Mouse (Mus musculus): Measurements from ENCODE around the gene Faim. TPM values are rescaled to one million over a fixed set of nuclear protein-coding genes. Genes with fewer than 3 reads are reported as not detected.
A peak's percentile ranks its signal among the peaks of the same experiment; 100 is the strongest.

Faim gene
- polyA plus RNA-seq, 1 experiment, result 4.5 TPM

DNA sequence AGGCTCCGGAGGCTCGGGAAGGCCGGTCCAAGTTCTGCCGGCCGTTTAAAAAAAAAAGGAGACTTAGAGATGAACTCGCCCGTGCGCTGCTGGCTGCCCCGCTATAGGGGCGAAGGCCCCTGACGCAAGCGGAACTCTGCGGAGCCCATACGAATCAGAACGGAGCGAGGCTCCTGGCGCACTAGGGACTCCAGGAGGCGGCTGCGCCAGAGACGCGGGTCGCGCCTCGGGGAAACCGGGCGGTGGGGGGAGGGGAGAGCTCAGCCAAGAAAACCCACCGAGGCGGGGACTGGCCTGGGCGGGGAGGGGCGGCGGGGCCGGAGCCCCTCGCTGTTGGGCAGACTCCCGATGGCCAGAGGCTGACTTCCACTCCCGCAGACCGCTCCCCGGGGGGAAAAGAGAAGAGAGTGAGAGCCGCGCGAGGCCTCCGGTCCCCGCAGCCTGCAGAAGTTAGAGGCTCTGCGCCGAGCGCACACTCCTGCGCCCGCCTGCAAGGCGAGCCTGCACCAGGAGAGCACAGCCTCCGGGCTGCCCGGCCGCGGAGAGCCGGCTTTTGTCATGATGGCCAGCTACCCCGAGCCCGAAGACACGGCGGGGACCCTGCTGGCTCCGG is 31.0 kb upstream of the Faim start, which contains the start of gene Foxl2:
Foxl2 (plus strand) TSS at position 186 of the 613 bp plus-strand sequence.
- 1% methylated on average over 58 of the region's 58 CpGs for WGBS
- H3K36me3 ChIP-seq (ENCODE audit: control insufficient read depth, insufficient read depth, low read length), result no peaks in the 10 kb centered on the region
- H3K27me3 ChIP-seq (replicated peaks; ENCODE audit: control insufficient read depth, insufficient read depth, low read length), result peaks cover 24% of the 10 kb centered on the region
- no peak for TF ChIP-seq CTCF (conservative IDR thresholded peaks at IDR 0.05; ENCODE audit: insufficient read depth, insufficient read length, low read depth, low read length)
- TF ChIP-seq POLR2A (IDR thresholded peaks at IDR 0.05; ENCODE audit: low read depth, low read length), result no peak
- no peaks in the 10 kb centered on the region for H3K4me1 ChIP-seq (ENCODE audit: control insufficient read depth, insufficient read depth, low read length)
- H3K4me3 ChIP-seq (ENCODE audit: insufficient read depth, low read depth, low read length), result peak within 1 kb of the TSS; percentile 16
- DNase-seq, result no peak
- H3K27ac ChIP-seq (ENCODE audit: insufficient read depth, low read depth, low read length), result no peak within 1 kb of the TSS

DNA sequence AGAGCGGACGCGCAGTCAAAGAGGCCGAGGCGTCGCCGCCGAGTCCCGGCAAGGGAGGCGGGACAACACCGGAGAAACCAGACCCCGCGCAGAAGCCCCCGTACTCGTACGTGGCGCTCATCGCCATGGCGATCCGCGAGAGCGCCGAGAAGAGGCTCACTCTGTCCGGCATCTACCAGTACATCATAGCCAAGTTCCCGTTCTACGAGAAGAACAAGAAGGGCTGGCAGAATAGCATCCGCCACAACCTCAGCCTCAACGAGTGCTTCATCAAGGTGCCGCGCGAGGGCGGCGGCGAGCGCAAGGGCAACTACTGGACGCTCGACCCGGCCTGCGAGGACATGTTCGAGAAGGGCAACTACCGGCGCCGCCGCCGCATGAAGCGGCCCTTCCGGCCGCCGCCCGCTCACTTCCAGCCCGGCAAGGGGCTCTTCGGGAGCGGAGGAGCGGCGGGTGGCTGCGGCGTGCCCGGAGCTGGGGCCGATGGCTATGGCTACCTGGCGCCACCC is 30.4 kb upstream of the Faim start:
- peaks cover 24% of the 10 kb centered on the region for H3K27me3 ChIP-seq (replicated peaks; ENCODE audit: control insufficient read depth, insufficient read depth, low read length)
- no peaks in the 10 kb centered on the region for H3K36me3 ChIP-seq (ENCODE audit: control insufficient read depth, insufficient read depth, low read length)
- H3K27ac ChIP-seq (ENCODE audit: insufficient read depth, low read depth, low read length), result no peak overlapping the region
- H3K4me1 ChIP-seq (ENCODE audit: control insufficient read depth, insufficient read depth, low read length), result no peaks in the 10 kb centered on the region
- TF ChIP-seq POLR2A (IDR thresholded peaks at IDR 0.05; ENCODE audit: low read depth, low read length) (no peak), CTCF (conservative IDR thresholded peaks at IDR 0.05; ENCODE audit: insufficient read depth, insufficient read length, low read depth, low read length) (0 out of 2 replicates have a peak, but pooled peaks have one; percentile 22)
- peak; percentile 60 for DNase-seq
- peak overlapping the region; percentile 16; the same call in 1 of the 2 replicates for H3K4me3 ChIP-seq (ENCODE audit: insufficient read depth, low read depth, low read length)
- 2% methylated on average over 60 of the region's 60 CpGs for WGBS

DNA sequence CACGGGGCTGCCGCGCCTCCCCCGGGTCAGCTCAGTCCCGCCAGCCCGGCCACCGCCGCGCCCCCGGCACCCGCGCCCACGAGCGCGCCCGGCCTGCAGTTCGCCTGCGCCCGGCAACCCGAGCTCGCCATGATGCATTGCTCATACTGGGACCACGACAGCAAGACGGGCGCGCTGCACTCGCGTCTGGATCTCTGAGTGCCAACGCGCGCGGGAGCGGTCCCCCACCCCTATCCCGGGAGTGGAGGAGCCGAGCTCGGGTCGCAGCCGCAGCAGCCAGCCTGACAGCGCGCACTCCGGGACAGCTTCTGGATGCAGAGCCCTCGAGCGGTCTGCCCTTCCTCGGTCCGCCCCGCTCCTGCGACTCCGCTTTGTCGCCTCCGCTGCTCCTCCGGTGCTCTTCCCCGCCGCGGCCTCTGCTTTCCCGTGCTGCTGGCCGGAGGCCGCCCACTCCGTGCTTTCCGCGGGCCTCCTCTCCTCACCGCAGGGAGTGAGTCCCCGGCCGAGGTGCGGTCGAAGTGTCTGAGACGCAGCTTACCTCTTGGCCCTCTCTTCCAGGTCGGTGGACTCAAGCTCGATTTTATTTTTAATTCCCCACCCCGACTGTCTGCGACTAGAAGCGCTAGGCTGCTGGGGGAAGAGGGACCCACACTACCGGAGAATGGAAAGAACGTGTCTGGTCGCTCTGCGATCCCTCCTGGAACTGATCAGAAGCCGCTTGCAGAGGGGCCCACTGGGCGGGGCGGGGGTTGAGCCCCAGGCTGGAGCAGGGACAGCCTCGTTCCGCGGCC is 29.4 kb upstream of the Faim start:
- H3K4me1 ChIP-seq (ENCODE audit: control insufficient read depth, insufficient read depth, low read length), result no peaks in the 10 kb centered on the region
- DNase-seq, result no peak
- peaks cover 26% of the 10 kb centered on the region for H3K27me3 ChIP-seq (replicated peaks; ENCODE audit: control insufficient read depth, insufficient read depth, low read length)
- no peak overlapping the region for H3K27ac ChIP-seq (ENCODE audit: insufficient read depth, low read depth, low read length)
- WGBS, result 2% methylated on average over 79 of the region's 80 CpGs
- TF ChIP-seq CTCF (conservative IDR thresholded peaks at IDR 0.05; ENCODE audit: insufficient read depth, insufficient read length, low read depth, low read length), result no peak
- no peak for TF ChIP-seq POLR2A (IDR thresholded peaks at IDR 0.05; ENCODE audit: low read depth, low read length)
- H3K36me3 ChIP-seq (ENCODE audit: control insufficient read depth, insufficient read depth, low read length), result no peaks in the 10 kb centered on the region
- peak overlapping the region; percentile 11; the same call in 1 of the 2 replicates for H3K4me3 ChIP-seq (ENCODE audit: insufficient read depth, low read depth, low read length)

DNA sequence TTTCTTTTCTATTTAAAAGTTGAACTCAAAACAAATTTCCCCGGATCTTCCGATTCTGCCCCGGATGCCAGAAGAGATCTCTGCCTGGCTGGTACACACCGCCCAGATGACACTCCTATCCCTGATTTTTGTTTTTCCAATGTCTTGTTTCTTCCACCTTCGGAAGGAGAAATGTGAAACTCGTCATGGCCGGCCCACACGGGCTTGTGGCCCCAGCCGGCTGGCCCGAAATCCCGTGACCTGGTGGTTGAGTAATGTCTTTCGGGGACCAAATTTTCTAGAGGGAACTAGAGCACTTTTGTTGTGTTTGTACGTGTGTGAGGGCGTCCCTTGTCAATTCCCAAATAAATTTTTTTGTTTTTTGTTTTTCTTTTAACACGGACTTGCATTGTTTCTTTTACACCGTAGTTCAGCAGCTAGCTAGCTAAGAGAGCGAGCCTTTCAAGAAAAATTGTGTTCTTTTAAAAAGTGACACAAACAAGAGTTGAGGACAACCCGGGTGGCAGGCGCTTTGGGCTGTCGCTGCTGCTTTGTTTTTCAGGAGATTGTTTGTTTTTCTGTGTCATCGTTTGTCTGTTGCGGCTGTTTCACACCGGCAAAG is 28.3 kb upstream of the Faim start:
- Histone ChIP-seq H3K4me3 (ENCODE audit: insufficient read depth, low read depth, low read length) (no peak overlapping the region), H3K27ac (ENCODE audit: insufficient read depth, low read depth, low read length) (no peak overlapping the region), H3K36me3 (ENCODE audit: control insufficient read depth, insufficient read depth, low read length) (no peaks in the 10 kb centered on the region), H3K27me3 (replicated peaks; ENCODE audit: control insufficient read depth, insufficient read depth, low read length) (peaks cover 28% of the 10 kb centered on the region), H3K4me1 (ENCODE audit: control insufficient read depth, insufficient read depth, low read length) (no peaks in the 10 kb centered on the region)
- no peak for DNase-seq
- WGBS, result 6% methylated on average over 23 of the region's 23 CpGs
- TF ChIP-seq POLR2A (IDR thresholded peaks at IDR 0.05; ENCODE audit: low read depth, low read length) (no peak), CTCF (conservative IDR thresholded peaks at IDR 0.05; ENCODE audit: insufficient read depth, insufficient read length, low read depth, low read length) (no peak)

DNA sequence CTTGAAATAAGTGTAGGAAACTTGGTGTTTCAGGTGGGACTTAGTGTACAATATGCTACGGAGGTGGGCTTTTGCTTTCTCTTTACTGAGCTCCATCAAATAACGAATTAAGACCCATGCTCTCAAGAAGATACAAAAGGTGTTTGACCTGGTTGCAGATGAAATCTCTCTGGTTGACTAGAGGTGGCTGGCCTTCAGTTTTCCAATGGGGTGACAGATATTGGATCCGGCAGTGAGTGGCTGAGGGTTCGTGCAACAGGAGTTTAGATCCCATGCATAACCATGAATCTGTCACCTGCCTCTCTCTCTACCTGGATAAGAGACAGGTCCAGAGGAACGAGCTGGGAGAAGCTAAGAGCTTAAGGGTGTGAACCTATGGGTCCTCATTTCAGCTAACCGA is 27.5 kb upstream of the Faim start:
- H3K4me3 ChIP-seq (ENCODE audit: insufficient read depth, low read depth, low read length), result no peak overlapping the region
- no peak overlapping the region for H3K27ac ChIP-seq (ENCODE audit: insufficient read depth, low read depth, low read length)
- no peak for DNase-seq
- 7% methylated on average over 6 of the region's 6 CpGs for WGBS
- no peaks in the 10 kb centered on the region for H3K4me1 ChIP-seq (ENCODE audit: control insufficient read depth, insufficient read depth, low read length)
- no peaks in the 10 kb centered on the region for H3K36me3 ChIP-seq (ENCODE audit: control insufficient read depth, insufficient read depth, low read length)
- H3K27me3 ChIP-seq (replicated peaks; ENCODE audit: control insufficient read depth, insufficient read depth, low read length), result peaks cover 29% of the 10 kb centered on the region
- TF ChIP-seq CTCF (conservative IDR thresholded peaks at IDR 0.05; ENCODE audit: insufficient read depth, insufficient read length, low read depth, low read length) (no peak), POLR2A (IDR thresholded peaks at IDR 0.05; ENCODE audit: low read depth, low read length) (no peak)

DNA sequence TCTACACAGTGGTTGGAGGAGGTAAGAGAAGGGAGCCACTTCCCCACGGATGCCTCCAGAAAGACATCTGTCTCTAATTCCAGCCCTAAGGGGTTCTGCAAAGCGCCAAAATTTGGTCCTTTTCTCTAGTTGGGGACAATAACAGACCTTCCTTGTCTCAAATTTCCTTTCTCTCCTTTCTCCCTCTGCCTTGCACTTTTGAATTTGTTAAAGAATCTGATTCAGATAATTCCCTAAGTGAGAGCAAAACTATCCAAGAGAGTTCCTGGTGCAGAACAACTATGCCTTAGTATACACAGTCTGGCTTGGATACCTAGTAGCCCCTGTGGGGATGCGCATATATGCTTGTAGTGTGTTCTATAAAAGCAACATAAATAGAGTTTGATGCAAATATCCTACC is 26.3 kb upstream of the Faim start:
- H3K4me3 ChIP-seq (ENCODE audit: insufficient read depth, low read depth, low read length), result no peak overlapping the region
- TF ChIP-seq CTCF (conservative IDR thresholded peaks at IDR 0.05; ENCODE audit: insufficient read depth, insufficient read length, low read depth, low read length), result no peak
- WGBS, result 38% methylated on average over 3 of the region's 3 CpGs
- DNase-seq, result no peak
- no peaks in the 10 kb centered on the region for H3K4me1 ChIP-seq (ENCODE audit: control insufficient read depth, insufficient read depth, low read length)
- H3K27me3 ChIP-seq (replicated peaks; ENCODE audit: control insufficient read depth, insufficient read depth, low read length), result peaks cover 30% of the 10 kb centered on the region
- H3K36me3 ChIP-seq (ENCODE audit: control insufficient read depth, insufficient read depth, low read length), result no peaks in the 10 kb centered on the region
- H3K27ac ChIP-seq (ENCODE audit: insufficient read depth, low read depth, low read length), result no peak overlapping the region

DNA sequence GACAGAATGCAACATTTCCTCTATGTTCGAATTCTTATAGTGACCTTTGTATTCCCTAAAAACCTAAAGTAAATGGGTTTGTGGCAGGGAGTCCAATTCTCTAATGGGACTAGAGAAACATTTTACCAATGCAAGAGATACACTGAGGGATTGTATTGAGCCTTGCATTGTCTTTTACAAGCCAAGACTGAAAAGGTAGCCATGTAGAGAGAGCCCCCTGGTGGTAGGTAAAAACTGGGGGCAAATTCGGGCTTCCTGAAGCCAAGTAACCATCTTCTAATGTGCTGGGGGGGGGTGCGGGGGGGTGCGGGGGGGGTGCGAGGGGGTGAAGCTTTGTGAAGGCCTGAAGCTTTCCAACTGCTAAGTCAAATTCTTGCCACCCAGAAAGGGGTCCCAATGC is 25.8 kb upstream of the Faim start:
- DNase-seq, result no peak
- Histone ChIP-seq H3K4me3 (ENCODE audit: insufficient read depth, low read depth, low read length) (no peak overlapping the region), H3K4me1 (ENCODE audit: control insufficient read depth, insufficient read depth, low read length) (no peaks in the 10 kb centered on the region), H3K27me3 (replicated peaks; ENCODE audit: control insufficient read depth, insufficient read depth, low read length) (peaks cover 25% of the 10 kb centered on the region), H3K27ac (ENCODE audit: insufficient read depth, low read depth, low read length) (no peak overlapping the region), H3K36me3 (ENCODE audit: control insufficient read depth, insufficient read depth, low read length) (no peaks in the 10 kb centered on the region)
- WGBS, result 15% methylated on average over 5 of the region's 5 CpGs
- TF ChIP-seq CTCF (conservative IDR thresholded peaks at IDR 0.05; ENCODE audit: insufficient read depth, insufficient read length, low read depth, low read length) (0 out of 2 replicates have a peak, but pooled peaks have one; percentile 4), POLR2A (IDR thresholded peaks at IDR 0.05; ENCODE audit: low read depth, low read length) (no peak)

Measured in kidney, adult 2 months (tissue).